Mouse (Mus musculus) thymus, adult 2 months (tissue): Measurements from ENCODE around the gene Gadl1. TPM values are rescaled to one million over a fixed set of nuclear protein-coding genes. Genes with fewer than 3 reads are reported as not detected.

ENCODE experiments used
- DNase-seq: peaks from one replicate; pipeline ENCODE4 v3.0.0; 2021
- H3K27ac ChIP-seq: fragments of 200-500 bp; 2 replicates; pipeline ENCODE4 v1.5.1; 2012; ENCODE audit warnings: low read length, control low read depth; ENCODE audit not compliant: control insufficient read depth, insufficient read depth
- H3K27me3 ChIP-seq: fragments of 200-500 bp; 2 replicates; pipeline ENCODE4 v1.6.1; 2012; ENCODE audit warnings: mild to moderate bottlenecking, low read length, moderate library complexity, mixed read lengths; ENCODE audit not compliant: control insufficient read depth, insufficient read depth
- H3K36me3 ChIP-seq: fragments of 200-500 bp; 2 replicates; pipeline ENCODE4 v1.6.1; 2012; ENCODE audit warnings: mild to moderate bottlenecking, low read length, moderate library complexity; ENCODE audit not compliant: control insufficient read depth, insufficient read depth
- H3K4me1 ChIP-seq: fragments of 200-500 bp; replicated peaks from 2 replicates; pipeline ENCODE4 v1.6.1; 2012; ENCODE audit warnings: low read length; ENCODE audit not compliant: control insufficient read depth, insufficient read depth
- H3K4me3 ChIP-seq: fragments of 200-500 bp; 2 replicates; pipeline ENCODE4 v1.5.1; 2012; ENCODE audit warnings: mild to moderate bottlenecking, low read length, control low read depth, moderate library complexity; ENCODE audit not compliant: control insufficient read depth, insufficient read depth
- CTCF ChIP-seq: fragments of 200-500 bp; IDR thresholded peaks from 2 replicates; pipeline ENCODE4 v1.5.1; 2012; ENCODE audit warnings: mild to moderate bottlenecking, control low read depth, low read length, moderate library complexity, borderline replicate concordance; ENCODE audit not compliant: control insufficient read depth, poor library complexity, insufficient read depth; ENCODE audit errors: extremely low read depth
- POLR2A ChIP-seq: fragments of 200-500 bp; IDR thresholded peaks from 2 replicates; pipeline ENCODE4 v1.6.1; 2012; ENCODE audit warnings: mild to moderate bottlenecking, low read length, control low read depth, moderate library complexity; ENCODE audit not compliant: control insufficient read depth, poor library complexity, insufficient read depth; ENCODE audit errors: extremely low read depth
- WGBS: fragments of 180-500 bp; shearing (Covaris S2); methylation state at CpG from one replicate; pipeline ENCODE4 v1.1.7; 2018; 5-methylcytosine and 5-hydroxymethylcytosine counted together
- polyA plus RNA-seq: library from polyadenylated mRNA; depleted of rRNA; stranded (reverse); fragments of >200 nt; gene quantifications from 2 replicates; pipeline ENCODE4 v1.2.3, GENCODE M21; 2012

The Gadl1 gene
- polyA plus RNA-seq, 1 experiment: 0.05 TPM

DNA sequence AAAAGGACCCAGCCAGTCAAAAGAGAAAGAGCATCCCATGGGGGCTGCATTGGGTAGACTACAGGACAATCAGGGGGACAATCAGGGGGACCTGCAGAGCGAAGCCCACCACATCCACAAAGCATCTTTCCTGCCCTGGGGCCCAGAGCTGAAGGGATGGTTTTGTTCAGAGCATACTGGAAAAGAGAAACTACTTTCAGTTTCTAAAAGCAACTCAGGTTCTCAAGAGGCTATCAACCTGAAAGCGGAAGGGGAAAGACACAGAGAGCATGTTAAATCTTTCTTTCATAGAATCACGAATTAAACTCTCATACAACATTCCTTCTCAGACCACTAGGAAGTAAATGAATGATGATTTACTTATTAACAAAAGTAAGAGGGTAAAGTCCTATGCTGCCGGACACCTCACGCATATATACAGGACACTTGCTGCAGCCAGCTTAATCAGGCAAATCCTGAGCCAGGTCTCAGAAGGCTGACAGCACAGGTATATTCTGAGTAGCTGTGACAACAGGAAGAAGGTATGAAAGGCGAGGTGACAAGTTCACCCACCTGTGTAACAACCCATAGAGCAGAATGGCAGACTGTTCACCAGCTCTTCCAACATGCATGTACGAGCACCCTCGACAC, 90.2 kb downstream of the Gadl1 start:
- H3K27ac ChIP-seq: no peak overlapping the region
- TF ChIP-seq CTCF (no peak), POLR2A (no peak)
- no peaks in the 10 kb centered on the region for H3K36me3 ChIP-seq
- H3K4me1 ChIP-seq: peaks cover 9% of the 10 kb centered on the region
- H3K4me3 ChIP-seq: no peak overlapping the region
- 81% methylated on average over 8 of the region's 8 CpGs for WGBS
- DNase-seq: no peak
- no peaks in the 10 kb centered on the region for H3K27me3 ChIP-seq

DNA sequence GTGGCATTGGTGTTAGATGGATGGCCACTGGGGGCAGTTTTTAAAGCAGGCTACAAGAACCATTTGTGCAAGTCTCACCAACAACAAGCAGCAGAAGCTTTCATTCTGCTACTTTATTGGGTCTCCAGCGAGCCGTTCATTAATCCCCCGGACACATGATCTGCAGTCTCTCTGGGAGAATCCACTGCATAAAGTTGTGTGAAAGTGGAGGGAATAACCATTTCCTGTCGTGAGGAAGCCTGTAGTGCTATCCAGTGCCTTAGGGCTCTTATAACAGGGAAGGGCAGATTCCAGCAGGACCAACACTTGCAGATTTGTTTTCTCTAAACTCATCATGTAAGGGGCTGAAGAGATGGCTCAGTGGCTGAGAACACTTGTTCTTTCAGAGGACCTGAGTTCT, 104.7 kb downstream of the Gadl1 start:
- H3K27me3 ChIP-seq: no peaks in the 10 kb centered on the region
- TF ChIP-seq POLR2A (no peak), CTCF (no peak)
- 92% methylated on average over 4 of the region's 4 CpGs for WGBS
- H3K4me1 ChIP-seq: peaks cover 4% of the 10 kb centered on the region; the same call in 1 of the 2 replicates
- no peak for DNase-seq
- no peak overlapping the region for H3K4me3 ChIP-seq
- no peaks in the 10 kb centered on the region for H3K36me3 ChIP-seq
- H3K27ac ChIP-seq: no peak overlapping the region

DNA sequence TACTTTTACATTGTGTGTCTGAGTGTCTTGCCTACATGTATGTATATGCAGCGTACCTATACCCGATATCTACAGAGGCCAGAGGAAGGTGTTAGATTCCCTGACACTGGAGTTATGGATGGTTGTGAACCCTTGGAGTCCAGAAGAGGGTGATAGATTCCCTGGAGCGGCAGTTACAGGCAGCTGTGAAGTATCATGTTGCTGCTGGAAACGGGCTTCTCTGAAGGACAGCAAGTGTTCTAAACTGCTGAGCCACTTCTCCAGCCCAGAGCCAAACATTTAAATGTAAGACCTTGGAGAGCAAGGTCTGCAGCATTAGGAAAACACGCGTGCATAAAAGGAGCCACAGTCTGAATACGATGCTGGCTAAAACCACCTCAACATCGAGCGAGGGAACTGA, 107.0 kb downstream of the Gadl1 start:
- no peak for TF ChIP-seq CTCF
- TF ChIP-seq POLR2A: no peak
- Histone ChIP-seq H3K4me1 (peaks cover 5% of the 10 kb centered on the region; the same call in 1 of the 2 replicates), H3K4me3 (no peak overlapping the region), H3K36me3 (no peaks in the 10 kb centered on the region), H3K27ac (no peak overlapping the region), H3K27me3 (no peaks in the 10 kb centered on the region)
- DNase-seq: no peak
- 92% methylated on average over 9 of the region's 9 CpGs for WGBS

DNA sequence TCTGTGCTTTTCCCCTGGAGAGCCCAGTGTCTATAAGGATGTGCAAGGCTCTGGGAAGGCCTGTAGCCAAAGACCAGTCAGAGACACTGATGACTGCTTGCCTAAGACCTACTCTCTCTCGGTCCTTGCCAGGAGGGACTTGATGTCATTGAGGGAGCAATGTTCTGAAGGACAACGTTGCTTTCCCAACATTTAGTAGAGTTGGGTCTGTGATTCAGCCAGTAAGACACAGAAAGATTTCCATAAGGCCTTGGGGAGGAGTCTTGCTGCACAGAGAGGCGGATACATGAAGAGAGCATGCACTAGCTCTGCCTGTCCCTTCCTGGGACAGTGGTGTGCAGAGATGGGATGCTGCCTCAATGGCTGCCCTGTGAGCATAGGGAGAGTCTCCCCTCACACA, 107.8 kb downstream of the Gadl1 start:
- Histone ChIP-seq H3K27ac (no peak overlapping the region), H3K4me3 (no peak overlapping the region), H3K27me3 (no peaks in the 10 kb centered on the region), H3K4me1 (peaks cover 5% of the 10 kb centered on the region; the same call in 1 of the 2 replicates), H3K36me3 (no peaks in the 10 kb centered on the region)
- 92% methylated on average over 3 of the region's 3 CpGs for WGBS
- no peak for DNase-seq
- TF ChIP-seq POLR2A (no peak), CTCF (no peak)

DNA sequence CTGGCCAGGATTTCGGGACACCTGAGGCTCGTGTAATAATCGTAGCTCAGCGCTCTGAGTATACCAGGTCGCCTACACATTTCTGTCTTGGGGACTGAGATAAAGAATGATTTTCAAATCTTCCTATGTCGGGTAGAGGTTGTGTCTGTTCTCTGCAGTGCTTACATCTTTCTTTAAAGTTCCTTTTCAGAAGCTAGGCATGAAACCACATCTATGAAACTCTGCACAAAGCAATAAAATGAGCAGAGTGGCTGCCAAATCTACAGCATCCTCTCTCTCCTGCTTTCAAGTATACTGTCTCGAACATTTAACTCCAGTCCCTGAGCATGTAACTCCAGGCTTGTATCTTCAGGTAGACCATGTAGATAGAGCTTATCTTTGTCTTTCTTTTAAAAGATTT, 109.3 kb downstream of the Gadl1 start:
- H3K27me3 ChIP-seq: no peaks in the 10 kb centered on the region
- H3K27ac ChIP-seq: no peak overlapping the region
- TF ChIP-seq POLR2A (no peak), CTCF (no peak)
- H3K36me3 ChIP-seq: no peaks in the 10 kb centered on the region
- 37% methylated on average over 7 of the region's 7 CpGs for WGBS
- H3K4me3 ChIP-seq: no peak overlapping the region
- peaks cover 5% of the 10 kb centered on the region; the same call in 1 of the 2 replicates for H3K4me1 ChIP-seq
- DNase-seq: no peak

DNA sequence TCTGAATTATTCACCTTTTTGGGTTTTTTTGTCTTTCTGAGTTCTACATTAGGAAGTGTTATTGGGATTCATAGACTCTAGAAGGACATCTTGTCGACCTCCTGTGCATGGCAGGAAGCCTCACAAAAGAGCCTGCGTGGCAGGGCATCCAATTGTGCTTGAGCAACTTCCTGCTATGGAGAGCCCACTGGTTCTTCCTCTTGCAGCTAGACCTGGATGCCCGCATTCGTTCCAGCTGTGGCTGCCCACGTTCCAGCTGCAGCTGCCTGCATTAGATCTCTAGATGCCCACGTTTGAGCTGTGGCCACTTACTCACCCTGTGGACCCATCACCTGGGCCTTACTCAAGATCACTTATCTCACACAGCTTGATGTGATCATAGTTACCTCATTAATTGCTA, 116.1 kb downstream of the Gadl1 start:
- Histone ChIP-seq H3K27ac (no peak overlapping the region), H3K36me3 (no peaks in the 10 kb centered on the region), H3K27me3 (no peaks in the 10 kb centered on the region), H3K4me3 (no peak overlapping the region), H3K4me1 (no peaks in the 10 kb centered on the region)
- 33% methylated on average over 6 of the region's 6 CpGs for WGBS
- DNase-seq: no peak
- TF ChIP-seq POLR2A (no peak), CTCF (no peak)

DNA sequence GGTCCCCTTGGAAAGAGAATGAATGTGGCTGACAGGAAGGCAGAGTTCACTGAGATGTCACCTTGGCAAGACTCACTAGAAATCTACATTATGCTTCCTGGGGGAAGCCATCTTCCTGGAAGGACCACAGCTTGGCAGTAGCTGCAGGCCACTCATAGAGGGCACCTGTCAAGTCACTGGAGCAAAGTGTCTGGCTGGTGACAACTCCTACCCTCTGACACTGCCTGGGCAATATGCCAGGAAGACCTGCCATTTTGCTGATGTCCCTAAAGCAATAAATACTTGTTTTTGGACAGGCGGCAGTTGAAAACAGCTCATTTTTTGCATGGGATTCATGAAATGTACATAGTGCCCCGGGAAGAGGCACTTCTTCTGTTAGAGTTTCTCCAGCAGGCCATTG, 119.8 kb downstream of the Gadl1 start:
- 94% methylated on average over 2 of the region's 2 CpGs for WGBS
- Histone ChIP-seq H3K36me3 (no peaks in the 10 kb centered on the region), H3K4me1 (no peaks in the 10 kb centered on the region), H3K27me3 (no peaks in the 10 kb centered on the region), H3K27ac (no peak overlapping the region), H3K4me3 (no peak overlapping the region)
- TF ChIP-seq POLR2A (no peak), CTCF (no peak)
- no peak for DNase-seq
